Mouse (Mus musculus): ENCODE data around the gene Rbl1.
A peak's percentile ranks its signal among the peaks of the same experiment; 100 is the strongest.

DNA sequence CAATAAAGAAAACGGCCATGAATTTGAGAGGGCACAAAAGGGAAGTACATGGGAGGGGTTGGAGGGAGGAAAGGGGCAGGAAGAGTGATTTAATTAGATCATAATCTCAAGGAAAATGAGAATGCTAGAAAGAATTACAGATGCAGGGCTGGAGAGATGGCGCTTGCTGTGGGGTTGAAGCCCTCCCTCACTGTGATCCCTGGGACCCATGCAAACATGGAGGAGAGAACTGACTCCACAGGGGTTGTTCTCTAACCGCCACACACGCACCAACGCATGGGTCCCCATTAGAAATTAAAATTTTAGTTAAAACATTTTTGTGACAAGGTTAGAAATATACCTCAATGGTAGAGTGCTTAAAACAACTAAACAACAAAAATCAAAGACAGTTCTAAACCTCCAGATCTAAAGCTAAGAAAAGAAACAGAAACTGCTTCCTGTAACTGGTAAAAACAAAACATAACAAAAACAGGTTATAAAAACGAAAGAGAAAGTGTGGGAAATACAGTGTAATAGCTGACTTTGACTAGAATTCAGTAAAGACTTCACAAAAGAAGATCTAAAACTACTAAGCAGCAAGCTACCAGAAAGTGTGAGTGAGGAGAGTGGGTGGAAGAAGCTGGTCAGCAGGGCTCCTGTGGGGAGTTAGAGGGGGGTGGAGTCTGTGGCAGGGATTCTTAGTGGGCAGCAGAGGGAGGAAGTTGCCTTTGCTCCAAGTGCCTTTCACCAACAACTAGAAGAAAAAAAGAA lies 3.1 kb downstream of the Rbl1 start:
- TF ChIP-seq POLR2A (IDR thresholded peaks at IDR 0.05; ENCODE audit: borderline replicate concordance, extremely low read depth, low read depth, low read length), result peak; percentile 37; the same call in 1 of the 2 replicates
- TF ChIP-seq CTCF (IDR thresholded peaks at IDR 0.05; ENCODE audit: insufficient read depth, low read length), result no peak

Data from lung, adult 2 months (tissue).